Mouse (Mus musculus) neural tube, embryonic 13.5 days (tissue): ENCODE results near the gene Parp16. TPM values are rescaled to one million over a fixed set of nuclear protein-coding genes. Genes with fewer than 3 reads are reported as not detected.
"Not testable (repeated sequence)": the region's sequence is repeated elsewhere in the genome, so short reads cannot be mapped to it uniquely, and the experiment has no call there.

Experiments
- ATAC-seq: fragments of 200-750 bp; cut with Nextera tagmentation; 2 replicates; pipeline ENCODE4 v1.8.0; 2017; ENCODE audit warnings: low read depth, mild to moderate bottlenecking, moderate TSS enrichment, moderate library complexity
- H3K27ac ChIP-seq: fragments of 300-500 bp; sonication (generic); replicated peaks from 2 replicates; pipeline ENCODE4 v1.5.1; 2015; ENCODE audit warnings: moderate library complexity, mild to moderate bottlenecking, inconsistent platforms
- H3K27me3 ChIP-seq: fragments of 300-500 bp; sonication (generic); 2 replicates; pipeline ENCODE4 v1.6.1; 2015; ENCODE audit warnings: mild to moderate bottlenecking, inconsistent platforms
- H3K36me3 ChIP-seq: fragments of 300-500 bp; sonication (generic); 2 replicates; pipeline ENCODE4 v1.6.1; 2015; ENCODE audit warnings: mild to moderate bottlenecking, inconsistent platforms
- H3K4me1 ChIP-seq: fragments of 300-500 bp; sonication (generic); replicated peaks from 2 replicates; pipeline ENCODE4 v1.6.1; 2015; ENCODE audit warnings: inconsistent platforms
- H3K4me2 ChIP-seq: fragments of 300-500 bp; sonication (generic); 2 replicates; pipeline ENCODE4 v1.6.1; 2015; ENCODE audit warnings: inconsistent platforms, mild to moderate bottlenecking, moderate library complexity
- H3K4me3 ChIP-seq: fragments of 300-500 bp; sonication (generic); 2 replicates; pipeline ENCODE4 v1.5.1; 2015; ENCODE audit warnings: mild to moderate bottlenecking, inconsistent platforms
- H3K9ac ChIP-seq: fragments of 300-500 bp; sonication (generic); 2 replicates; pipeline ENCODE4 v1.6.1; 2015; ENCODE audit warnings: moderate library complexity, mild to moderate bottlenecking, inconsistent platforms
- H3K9me3 ChIP-seq: fragments of 300-500 bp; sonication (generic); 2 replicates; pipeline ENCODE4 v1.6.1; 2016; ENCODE audit warnings: inconsistent platforms
- WGBS: fragments of 180-500 bp; shearing (Covaris S2); methylation state at CpG from one replicate; pipeline ENCODE4 v1.1.7; 2015; 5-methylcytosine and 5-hydroxymethylcytosine counted together
- polyA plus RNA-seq: library from polyadenylated mRNA; unstranded; fragments of >200 nt; fragmentation: Nextera tagmentation; extraction: Ambion mirVana; gene quantifications from 2 replicates; pipeline ENCODE4 v1.2.1, GENCODE M21; 2015

Gene Parp16
- polyA plus RNA-seq, 1 experiment from 2014 or later, result 5.4 TPM

DNA sequence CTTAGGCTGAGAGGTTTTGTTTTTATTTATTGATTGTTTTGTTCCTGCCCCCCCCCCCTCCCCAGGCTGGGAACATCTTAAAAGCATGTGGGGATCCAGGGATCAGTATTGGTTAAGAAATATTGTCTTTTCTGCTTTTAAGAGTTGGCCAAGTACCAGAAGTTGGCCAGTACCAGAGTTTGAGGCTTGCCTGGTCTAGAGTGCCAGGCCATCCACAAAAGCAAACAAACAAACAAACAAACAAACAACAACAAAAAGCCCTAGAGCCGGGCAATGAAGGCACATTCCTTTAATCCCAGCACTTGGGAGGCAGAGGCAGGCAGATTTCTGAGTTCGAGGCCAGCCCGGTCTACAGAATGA, 5.8 kb downstream of the Parp16 start:
- Histone ChIP-seq H3K27me3 (no peaks in the 10 kb centered on the region), H3K4me2 (no peak overlapping the region), H3K4me3 (no peak overlapping the region), H3K27ac (peak overlapping the region; percentile 84), H3K9ac (no peak overlapping the region), H3K9me3 (no peaks in the 10 kb centered on the region), H3K4me1 (peaks cover 10% of the 10 kb centered on the region), H3K36me3 (no peaks in the 10 kb centered on the region)
- 52% methylated on average over 3 of the region's 3 CpGs for WGBS
- ATAC-seq, result no peak

DNA sequence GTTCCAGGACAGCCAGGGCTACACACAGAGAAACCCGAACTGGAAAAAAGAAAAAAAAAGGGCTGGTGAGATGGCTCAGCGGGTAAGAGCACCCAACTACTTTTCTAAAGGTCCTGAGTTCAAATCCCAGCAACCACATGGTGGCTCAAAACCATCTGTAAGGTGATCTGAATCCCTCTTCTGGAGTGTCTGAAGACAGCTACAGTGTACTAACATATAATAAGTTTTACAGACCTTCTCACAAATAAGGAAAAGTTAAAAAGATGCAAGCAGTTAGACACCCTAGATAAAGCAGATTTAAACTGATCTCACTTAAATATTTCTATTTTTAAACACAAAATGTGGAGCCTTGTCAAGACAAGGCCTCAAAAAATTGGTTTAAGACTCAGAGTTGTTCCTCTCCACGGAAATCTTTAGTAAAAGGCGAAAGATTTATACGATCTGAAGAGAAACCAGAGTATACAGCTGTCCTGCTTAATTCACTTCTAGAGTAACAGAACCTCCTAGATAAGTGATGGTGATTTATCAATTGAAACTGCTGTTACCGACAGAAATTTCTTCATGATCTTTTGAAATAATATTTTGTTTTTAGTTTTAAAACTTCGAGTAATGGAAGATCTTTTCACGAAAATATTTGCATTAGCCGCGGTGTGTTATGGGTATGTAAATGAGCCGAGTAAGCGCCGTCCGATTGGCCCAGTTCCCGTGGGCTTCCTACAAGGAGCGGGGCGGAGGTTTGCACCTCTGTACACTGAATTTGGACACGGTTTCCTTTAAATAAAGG, 6.4 kb downstream of the Parp16 start:
- Histone ChIP-seq H3K9me3 (no peaks in the 10 kb centered on the region), H3K27ac (peak overlapping the region; percentile 84), H3K4me2 (peak overlapping the region; percentile 55), H3K36me3 (no peaks in the 10 kb centered on the region), H3K4me3 (peak overlapping the region; percentile 41), H3K4me1 (peaks cover 6% of the 10 kb centered on the region), H3K9ac (peak overlapping the region; percentile 72), H3K27me3 (no peaks in the 10 kb centered on the region)
- peak; percentile 91 for ATAC-seq
- WGBS, result under 1% methylated on average over 18 of the region's 18 CpGs

DNA sequence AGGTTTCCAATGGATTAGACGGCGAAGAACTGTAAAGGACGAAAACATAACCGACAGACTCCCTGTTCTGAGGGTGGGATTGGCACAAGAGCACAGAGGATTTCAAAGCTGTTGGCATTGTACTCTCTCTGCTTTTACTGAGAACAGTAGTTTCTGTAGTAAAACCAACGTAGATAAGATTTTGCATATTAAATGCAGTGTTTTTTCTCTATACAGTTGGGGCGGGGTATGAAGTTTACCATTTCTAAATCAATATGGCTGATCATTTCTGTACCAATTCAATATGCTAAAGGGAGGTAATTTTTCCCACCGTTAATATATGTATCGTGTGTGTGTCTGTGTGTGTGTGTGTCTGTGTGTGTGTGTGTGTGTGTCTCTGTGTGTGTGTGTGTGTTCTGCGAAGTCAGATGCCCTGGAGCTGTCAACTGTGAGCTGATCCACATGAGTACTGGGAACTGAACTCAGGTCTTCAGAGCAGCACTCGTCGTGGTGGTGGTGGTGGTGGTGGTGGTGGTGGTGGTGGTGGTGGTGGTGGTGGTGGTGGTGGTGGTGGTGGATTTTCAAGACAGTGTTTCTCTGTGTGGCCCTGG, 7.1 kb downstream of the Parp16 start:
- peak overlapping the region; percentile 84 for H3K27ac ChIP-seq
- peak overlapping the region; percentile 41 for H3K4me3 ChIP-seq
- peak; percentile 30; the same call in 1 of the 2 replicates for ATAC-seq
- H3K4me2 ChIP-seq, result peak overlapping the region; percentile 55
- peak overlapping the region; percentile 72 for H3K9ac ChIP-seq
- peaks cover under 1% of the 10 kb centered on the region; the same call in 1 of the 2 replicates for H3K4me1 ChIP-seq
- WGBS, result 22% methylated on average over 11 of the region's 11 CpGs
- no peaks in the 10 kb centered on the region for H3K9me3 ChIP-seq
- no peaks in the 10 kb centered on the region for H3K36me3 ChIP-seq
- no peaks in the 10 kb centered on the region for H3K27me3 ChIP-seq

DNA sequence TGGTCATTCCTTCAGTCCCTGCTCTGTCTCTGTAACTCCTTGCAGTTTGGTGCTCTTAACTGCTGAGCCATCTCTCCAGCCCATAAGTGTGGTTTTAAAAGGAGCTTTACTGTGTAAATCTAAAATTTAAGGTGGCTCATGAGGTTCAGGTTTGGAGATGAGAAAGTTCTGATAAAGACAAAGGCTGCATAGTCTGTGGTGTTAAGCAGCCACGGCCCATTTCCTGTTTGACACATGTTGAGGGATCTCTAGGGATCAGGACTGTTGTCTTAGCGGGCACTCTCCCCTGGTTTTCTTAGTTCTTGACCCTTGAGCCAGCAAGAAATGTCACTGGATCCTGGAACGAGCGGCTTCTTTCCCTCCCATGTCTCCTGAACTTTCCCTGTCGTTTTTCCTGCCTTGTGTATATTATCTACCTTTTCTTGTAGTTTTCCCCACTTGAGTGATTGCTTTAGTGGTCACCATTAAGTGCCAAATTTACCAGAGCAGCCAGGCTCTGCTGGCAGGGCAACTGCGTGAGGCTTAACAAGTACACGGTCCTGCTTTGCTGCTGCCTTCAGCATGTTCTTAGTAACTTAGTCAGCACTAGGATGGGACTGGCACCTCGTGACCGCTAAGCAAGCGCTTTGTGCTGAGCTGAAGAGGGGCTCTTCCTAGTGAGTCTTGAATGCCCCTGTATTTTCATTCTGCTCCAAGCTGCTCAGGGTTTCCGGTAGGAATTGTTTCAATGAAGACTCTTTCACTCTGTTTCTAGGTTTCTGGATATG, 10.1 kb downstream of the Parp16 start:
- H3K27ac ChIP-seq, result no peak overlapping the region
- WGBS, result 70% methylated on average over 11 of the region's 11 CpGs
- no peak for ATAC-seq
- H3K27me3 ChIP-seq, result no peaks in the 10 kb centered on the region
- H3K36me3 ChIP-seq, result no peaks in the 10 kb centered on the region
- no peak overlapping the region for H3K4me3 ChIP-seq
- H3K9ac ChIP-seq, result no peak overlapping the region
- no peaks in the 10 kb centered on the region; the same call in 1 of the 2 replicates for H3K9me3 ChIP-seq
- no peak overlapping the region for H3K4me2 ChIP-seq
- H3K4me1 ChIP-seq, result no peaks in the 10 kb centered on the region

DNA sequence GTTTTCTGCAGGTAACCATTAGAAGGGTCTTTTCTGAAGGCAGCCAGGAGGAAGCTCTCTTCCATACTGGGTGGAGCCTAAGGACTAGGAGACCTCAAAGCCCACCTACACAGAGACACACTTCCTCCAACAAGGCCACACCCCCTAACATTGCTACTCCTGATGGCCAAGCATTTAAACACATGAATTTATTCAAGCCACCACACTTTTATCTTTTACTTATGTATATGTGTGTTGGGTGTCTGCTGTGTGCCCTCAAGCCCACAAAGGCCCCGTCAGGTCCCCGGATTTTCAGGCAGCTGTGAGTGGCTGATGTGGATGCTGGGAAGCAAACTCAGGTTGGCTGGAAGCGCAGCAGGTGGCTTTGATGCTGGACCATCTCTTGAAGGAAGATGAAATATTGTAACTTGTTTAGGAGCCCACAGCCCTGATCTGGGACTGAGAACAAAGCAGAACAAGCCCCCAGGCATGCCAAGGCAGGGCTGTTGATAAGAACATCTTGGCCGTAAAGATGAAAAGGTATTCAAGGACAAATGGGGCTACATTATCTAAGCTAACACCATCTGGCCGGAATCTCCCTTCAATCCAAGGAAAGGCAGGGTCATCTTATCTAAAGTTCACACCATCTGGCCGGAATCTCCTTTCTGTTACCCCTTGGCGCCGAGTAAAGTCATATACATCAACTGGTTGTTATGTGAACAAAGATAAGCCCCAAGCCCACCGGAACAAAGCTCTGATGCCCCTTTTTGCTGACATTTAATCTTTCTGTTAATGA, 12.1 kb downstream of the Parp16 start:
- not testable (repeated sequence) for H3K9me3 ChIP-seq, H3K27ac ChIP-seq, H3K9ac ChIP-seq, H3K27me3 ChIP-seq, H3K4me1 ChIP-seq, H3K4me2 ChIP-seq, H3K36me3 ChIP-seq, ATAC-seq, H3K4me3 ChIP-seq
- 90% methylated on average over 9 of the region's 9 CpGs for WGBS

DNA sequence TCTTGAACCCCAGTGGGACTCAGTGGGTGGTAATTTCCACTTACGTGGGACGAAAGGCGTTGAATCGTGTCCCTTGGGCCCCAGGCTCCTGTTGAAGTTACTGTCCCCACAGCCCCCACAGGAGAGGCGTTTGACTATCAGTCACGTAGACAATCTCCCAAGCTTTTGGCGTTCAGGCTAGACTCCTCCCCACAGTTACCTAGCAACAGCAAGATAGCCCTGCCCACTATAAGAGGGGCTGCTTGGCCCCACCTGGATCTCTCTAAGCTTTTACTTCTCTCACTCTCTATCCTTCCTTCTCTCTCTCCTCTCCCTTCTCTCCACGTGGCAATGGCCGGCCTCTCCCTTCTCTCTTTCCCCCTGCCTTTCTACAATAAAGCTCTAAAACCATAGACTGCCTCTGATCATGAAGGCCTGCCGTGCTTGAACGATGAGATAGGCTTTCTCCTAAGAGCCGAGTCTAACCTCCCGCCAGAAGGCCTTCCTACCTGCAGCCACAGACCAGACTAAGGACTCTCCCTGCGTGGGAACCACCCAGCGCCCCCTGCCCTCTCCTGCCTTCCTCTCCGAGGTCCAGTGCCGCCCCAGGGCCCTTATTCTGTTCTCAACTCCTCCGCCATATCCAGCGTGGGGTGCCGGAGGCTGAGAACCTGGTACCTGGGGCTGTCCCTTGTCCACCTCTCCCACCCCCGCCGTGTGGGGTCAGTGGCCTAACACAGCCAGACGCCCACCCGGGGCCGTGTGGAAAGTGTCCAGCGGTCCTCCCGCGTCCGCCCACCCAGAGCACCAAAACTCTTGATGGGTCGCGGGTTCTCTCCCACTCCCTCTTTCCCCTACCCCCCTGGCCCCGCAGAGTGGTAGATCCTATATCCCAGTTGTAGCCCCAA, 13.4 kb downstream of the Parp16 start:
- Histone ChIP-seq H3K9ac (no peak overlapping the region), H3K4me2 (no peak overlapping the region), H3K4me3 (no peak overlapping the region), H3K36me3 (no peaks in the 10 kb centered on the region), H3K4me1 (no peaks in the 10 kb centered on the region), H3K27me3 (no peaks in the 10 kb centered on the region), H3K9me3 (no peaks in the 10 kb centered on the region; the same call in 1 of the 2 replicates), H3K27ac (no peak overlapping the region)
- no peak for ATAC-seq
- WGBS, result 88% methylated on average over 32 of the region's 32 CpGs

DNA sequence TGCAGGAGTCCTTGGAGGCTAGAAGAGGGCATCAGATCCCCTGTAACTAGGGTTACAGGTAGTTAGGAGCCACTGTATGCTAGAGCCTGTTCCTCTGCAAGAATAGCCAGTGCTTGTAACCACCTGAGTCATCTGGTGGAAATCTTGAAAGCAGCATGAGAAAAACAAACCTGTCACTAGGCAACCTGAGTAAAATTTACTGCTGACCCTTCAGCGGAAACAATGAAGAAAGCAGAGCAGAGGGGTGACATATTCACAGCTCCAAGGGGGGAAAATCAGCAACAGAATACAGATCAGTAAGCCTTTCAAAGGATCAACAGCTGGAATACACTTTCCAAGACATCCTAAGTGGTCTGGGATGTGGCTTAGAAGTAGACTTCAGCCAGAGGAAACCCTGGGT, 16.4 kb downstream of the Parp16 start:
- Histone ChIP-seq H3K9ac (no peak overlapping the region), H3K4me2 (no peak overlapping the region), H3K36me3 (no peaks in the 10 kb centered on the region), H3K9me3 (no peaks in the 10 kb centered on the region; the same call in 1 of the 2 replicates), H3K4me1 (peaks cover 12% of the 10 kb centered on the region), H3K27ac (no peak overlapping the region), H3K27me3 (no peaks in the 10 kb centered on the region), H3K4me3 (no peak overlapping the region)
- ATAC-seq, result no peak
- 18% methylated on average over 1 of the region's 1 CpGs for whole genome bisulfite sequencing

DNA sequence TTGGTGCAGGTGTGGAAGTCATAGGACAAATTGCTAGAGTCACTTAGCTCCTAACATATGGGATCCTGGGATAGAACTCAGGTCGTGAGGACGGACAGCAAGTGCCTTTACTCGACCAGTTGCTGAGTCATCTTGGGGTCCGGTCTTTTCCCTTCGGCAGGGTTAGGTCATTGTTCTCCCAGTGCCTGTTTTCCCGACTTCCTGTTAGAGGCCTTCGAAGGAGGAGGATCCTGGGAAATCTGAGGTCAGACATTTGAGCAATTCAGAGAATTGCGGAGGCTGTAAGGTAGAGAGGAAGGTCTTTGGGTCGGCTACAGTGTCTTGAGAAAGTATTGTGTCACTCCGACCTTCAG, 19.2 kb downstream of the Parp16 start:
- Histone ChIP-seq H3K4me1 (peaks cover 21% of the 10 kb centered on the region), H3K4me2 (peak overlapping the region; percentile 95), H3K36me3 (no peaks in the 10 kb centered on the region), H3K27me3 (no peaks in the 10 kb centered on the region), H3K9me3 (no peaks in the 10 kb centered on the region), H3K9ac (peak overlapping the region; percentile 86; the same call in 1 of the 2 replicates), H3K27ac (peak overlapping the region; percentile 93), H3K4me3 (peak overlapping the region; percentile 68)
- WGBS, result 16% methylated on average over 10 of the region's 10 CpGs
- no peak for ATAC-seq

DNA sequence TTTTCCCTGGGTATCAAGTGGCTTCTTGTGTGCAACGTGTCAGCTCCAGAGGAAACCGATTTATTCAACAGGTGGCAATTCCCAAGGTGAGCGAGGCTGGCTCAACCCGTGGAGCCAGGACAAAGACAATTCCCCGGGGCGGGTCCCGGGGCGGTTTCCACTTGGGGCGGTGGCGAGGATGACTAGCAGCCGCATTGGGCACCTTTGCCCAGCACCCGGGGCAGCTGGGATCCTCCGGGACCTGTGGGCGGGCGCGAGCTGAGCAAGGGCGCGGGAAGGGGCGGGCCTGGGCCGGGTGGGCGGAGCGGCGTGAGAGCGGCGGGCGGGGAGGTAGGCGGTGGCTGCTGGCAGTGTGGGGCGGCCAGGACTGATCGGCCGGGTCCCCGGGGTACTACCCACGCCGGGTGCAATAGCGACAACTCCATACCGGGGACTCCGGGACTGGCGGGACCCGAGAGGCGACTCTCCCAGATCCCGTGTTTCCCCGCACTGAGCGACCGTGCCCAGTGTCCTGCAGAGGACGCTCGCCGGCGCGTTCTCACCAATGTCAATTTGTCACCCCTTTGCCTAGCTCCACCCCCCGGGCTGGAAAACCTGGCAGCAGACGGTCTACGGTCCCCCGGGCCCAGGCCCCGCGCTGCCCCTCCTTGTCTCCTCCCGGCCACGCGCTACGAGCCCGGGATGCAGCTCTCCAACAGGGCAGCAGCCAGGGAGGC, 19.8 kb downstream of the Parp16 start:
- peak; percentile 96 for ATAC-seq
- Histone ChIP-seq H3K36me3 (no peaks in the 10 kb centered on the region), H3K4me1 (peaks cover 21% of the 10 kb centered on the region), H3K27ac (peak overlapping the region; percentile 93), H3K4me3 (peak overlapping the region; percentile 68), H3K9me3 (no peaks in the 10 kb centered on the region), H3K4me2 (peak overlapping the region; percentile 95), H3K27me3 (no peaks in the 10 kb centered on the region), H3K9ac (peak overlapping the region; percentile 86)
- WGBS, result under 1% methylated on average over 59 of the region's 59 CpGs

DNA sequence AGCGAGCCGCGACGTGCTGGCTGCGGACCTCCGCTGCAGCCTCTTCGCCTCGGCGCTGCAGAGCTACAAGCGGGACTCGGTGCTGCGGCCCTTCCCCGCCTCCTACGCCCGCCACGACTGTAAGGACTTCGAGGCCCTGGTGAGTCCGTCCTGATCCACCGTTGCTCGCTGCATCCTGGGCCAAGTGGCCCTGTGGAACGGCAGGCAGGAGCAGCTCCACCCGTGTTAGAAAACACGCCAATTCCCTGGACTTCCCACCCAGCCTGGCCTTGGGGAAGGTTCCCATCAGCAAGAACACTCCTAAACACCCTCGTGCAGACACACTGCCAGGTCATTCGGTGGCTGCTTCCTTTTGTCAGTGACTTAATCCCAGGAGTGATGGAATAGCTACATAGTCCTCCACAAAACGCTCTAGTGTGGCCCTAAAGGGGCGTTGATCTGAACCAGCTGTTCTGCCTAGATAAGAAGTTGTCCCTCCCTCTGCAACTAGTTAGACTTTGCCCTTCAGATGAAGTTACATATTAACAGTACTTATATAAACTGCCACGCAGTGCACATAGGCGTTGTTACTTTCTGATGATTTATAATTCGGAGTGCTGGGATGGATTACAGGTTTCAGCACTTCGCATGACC, 20.5 kb downstream of the Parp16 start:
- Histone ChIP-seq H3K4me1 (peaks cover 21% of the 10 kb centered on the region), H3K36me3 (no peaks in the 10 kb centered on the region), H3K27me3 (no peaks in the 10 kb centered on the region), H3K4me2 (peak overlapping the region; percentile 95), H3K9ac (peak overlapping the region; percentile 86), H3K9me3 (no peaks in the 10 kb centered on the region), H3K4me3 (peak overlapping the region; percentile 68), H3K27ac (peak overlapping the region; percentile 93)
- 10% methylated on average over 31 of the region's 31 CpGs for WGBS
- peak; percentile 11; the same call in 1 of the 2 replicates for ATAC-seq
